Mouse (Mus musculus) A20 (cell line): ENCODE results near the gene Prkn.

Experiments used
- DNase-seq: peaks from one replicate; pipeline ENCODE4 v3.0.0-alpha.2; 2011; ENCODE audit warnings: low read depth, low spot score

Prkn gene

GRCm38 (mm10) chr17:11270179-11270578 is 430.0 kb downstream of the Prkn start:
- no peak for DNase-seq

- no peak for DNase-seq
Observed at GRCm38 (mm10) chr17:11271876-11272275, 431.7 kb downstream of the Prkn start.

DNA sequence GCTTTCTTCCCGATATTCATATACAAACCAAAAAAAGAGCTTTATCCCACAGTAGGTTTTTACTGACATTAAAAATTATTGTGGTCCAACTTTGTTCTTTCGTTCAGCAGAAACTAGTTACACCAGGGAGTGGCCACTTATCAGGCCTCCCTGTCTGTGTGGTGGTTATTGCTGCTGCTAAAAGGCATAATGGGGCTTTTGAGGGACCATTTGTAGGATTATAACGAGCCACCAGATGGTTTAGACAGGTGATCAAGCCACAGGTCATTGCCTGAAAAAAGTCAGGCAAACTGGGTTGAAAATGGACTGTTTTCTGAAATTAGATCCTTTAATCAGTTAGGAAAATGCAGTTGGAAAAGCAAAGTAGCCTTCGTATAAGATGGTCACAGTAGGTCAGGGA is 444.1 kb downstream of the Prkn start:
- no peak for DNase-seq

DNA sequence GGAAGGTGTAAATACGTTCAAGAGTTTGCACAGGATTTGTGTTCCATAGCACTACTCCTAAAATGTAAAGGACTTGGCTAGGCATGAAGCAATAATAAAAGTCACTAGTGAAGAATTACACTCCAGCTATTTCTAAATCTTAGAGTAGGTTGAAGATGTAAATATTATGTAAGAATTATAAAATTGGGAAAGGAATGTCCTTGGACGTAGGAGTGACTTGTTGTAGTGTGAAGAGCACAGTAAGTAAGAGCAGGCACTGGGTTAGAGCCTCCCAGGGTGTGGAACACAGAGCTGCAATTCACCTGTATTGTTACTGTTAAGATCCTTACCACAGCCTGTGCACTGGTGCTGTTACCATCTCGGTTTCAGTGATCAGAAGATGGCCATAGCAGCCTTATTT is 450.0 kb downstream of the Prkn start:
- DNase-seq, result no peak

DNA sequence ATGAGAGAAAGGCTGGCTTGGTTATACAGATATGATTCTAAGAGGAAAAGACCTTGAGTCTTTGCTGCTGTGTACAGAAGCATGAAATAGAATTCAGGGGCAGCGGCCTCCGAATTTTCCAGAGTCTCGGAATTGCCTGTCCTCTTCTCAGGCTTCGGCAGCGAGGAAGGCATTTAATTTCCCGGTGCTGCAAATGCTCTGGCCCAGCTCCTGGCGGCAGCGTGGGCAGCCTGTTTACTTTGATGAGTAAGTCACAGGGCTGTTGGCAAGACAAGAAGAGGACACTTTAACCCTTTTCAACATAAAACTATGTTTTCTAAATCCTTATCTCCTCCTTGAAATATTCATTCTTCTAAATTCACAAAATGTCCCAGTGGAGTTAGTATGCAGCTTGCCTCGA is 462.9 kb downstream of the Prkn start:
- DNase-seq, result no peak

GRCm38 (mm10) chr17:11309843-11310242 is 469.7 kb downstream of the Prkn start:
- no peak for DNase-seq

- no peak for DNase-seq
Observed at GRCm38 (mm10) chr17:11314163-11314562, 474.0 kb downstream of the Prkn start.

DNA sequence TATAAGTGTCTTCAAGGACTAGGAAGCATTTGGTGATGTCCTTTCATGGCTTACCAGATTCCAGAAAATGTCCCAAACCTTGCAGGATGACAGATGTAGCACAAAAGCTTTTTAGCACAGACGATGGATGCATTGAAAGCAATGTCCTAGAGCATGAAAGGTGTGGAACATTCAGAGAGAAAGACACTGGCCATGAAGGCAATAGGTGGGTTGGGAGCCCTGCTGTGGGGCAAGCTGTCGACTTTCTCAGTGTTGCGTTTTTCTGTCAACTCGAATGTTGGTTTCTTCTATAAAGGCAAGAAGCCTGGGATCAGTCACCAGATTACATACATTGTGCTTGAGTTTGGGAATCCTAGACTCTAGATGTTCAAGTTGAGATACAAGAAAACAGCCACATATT is 475.5 kb downstream of the Prkn start:
- no peak for DNase-seq

DNA sequence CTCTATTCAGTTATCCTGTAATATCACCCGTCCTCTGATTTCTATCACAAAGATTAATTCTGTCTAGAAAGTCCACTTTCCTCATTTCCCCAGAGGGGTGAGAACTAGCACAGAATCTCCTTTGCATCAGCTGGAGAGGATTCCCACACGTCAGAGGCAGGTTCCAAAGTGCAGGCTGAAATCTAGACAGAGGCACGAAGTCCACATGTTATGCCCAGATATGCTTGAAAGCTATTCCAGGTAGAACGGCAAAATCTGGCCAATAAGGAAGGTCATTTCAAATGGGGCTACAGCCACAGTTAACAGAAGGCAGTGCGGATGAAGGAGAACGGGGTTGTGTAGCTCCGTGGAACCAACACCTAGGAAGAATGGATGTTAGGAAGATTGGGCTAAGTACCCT is 478.8 kb downstream of the Prkn start:
- no peak for DNase-seq

GRCm38 (mm10) chr17:11319666-11320360 is 479.6 kb downstream of the Prkn start:
- no peak for DNase-seq

- no peak for DNase-seq
Observed at GRCm38 (mm10) chr17:11332081-11332480, 491.9 kb downstream of the Prkn start.

- no peak for DNase-seq
Observed at GRCm38 (mm10) chr17:11333741-11334140, 493.6 kb downstream of the Prkn start.

- no peak for DNase-seq
Observed at GRCm38 (mm10) chr17:11336156-11336555, 496.0 kb downstream of the Prkn start.

DNA sequence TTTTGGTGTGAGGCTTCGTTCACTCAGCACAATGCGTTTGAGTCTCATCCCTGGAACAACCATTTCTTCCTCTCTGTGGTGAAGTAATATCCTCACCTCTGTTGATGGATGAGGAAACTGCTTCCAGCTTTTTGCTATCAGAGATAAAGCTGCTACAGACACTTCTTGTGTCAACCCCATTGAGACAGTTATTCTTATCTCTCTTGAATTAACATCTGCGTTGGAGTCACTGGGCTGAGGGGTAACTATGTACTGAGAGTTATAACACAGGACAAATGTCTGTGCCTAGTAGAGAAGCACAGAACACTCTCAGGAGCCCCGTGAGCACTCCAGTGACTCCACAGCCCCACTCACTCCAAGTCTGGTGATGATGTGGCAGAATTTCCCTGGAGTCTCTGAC is 500.2 kb downstream of the Prkn start:
- no peak for DNase-seq

GRCm38 (mm10) chr17:11346310-11346709 is 506.1 kb downstream of the Prkn start:
- DNase-seq, result no peak

DNA sequence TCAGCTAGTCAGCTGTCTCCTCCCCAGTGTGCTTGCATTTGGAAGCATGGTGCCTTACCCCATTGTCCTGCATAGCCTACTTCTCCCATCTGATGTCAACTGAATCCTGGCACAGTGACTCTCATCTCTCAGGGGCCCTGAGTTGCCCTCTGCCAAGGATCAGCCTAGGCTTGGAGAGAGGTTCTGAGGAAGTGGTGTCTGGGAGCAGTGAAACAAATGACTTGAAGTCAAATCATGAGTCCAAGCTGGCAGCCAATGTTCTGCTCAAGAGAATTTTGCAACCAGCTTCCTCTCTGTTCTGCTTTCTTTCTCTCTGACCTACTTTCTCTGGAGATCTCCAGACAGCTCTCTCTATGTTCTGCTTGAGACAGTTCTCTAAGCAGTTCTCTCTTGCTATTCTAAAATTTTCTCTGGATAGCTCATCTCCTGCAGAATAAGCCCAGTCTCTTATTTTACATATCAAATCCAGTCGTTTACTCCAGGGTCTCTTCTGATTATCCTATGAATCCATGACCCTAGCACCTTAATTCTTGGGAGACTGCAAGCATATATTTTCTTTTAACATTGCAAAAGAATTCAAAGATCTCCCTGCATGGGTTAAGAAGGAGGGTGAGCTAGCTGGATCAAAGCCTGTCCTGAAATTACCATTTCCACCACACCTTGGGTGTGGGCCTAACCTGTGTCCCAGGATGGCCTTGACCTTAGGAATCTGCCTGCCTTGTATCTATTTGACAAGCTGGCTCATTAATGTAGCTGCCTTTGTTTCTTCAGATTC is 512.8 kb downstream of the Prkn start:
- DNase-seq, result no peak

- no peak for DNase-seq
Observed at GRCm38 (mm10) chr17:11353553-11353945, 513.4 kb downstream of the Prkn start.

- no peak for DNase-seq
Observed at GRCm38 (mm10) chr17:11354348-11354747, 514.2 kb downstream of the Prkn start.

DNA sequence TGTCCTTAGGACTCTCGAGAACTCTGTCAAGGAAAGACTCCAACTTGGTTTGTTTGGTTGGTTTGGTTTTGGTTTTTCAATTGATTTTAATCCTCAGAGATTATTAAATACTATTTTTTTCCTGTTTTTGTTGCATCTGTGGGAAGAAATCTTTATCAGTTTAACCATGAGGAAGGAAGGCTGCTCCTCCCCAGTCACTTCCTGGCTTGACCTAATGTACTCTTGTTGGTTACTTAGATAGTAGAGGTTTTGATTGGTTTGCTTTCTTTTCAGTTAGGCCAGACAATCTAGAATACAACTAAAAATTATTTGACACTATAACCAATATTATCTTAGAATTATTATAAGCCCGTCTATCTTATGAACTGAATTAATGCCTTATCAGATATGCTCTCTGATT is 535.3 kb downstream of the Prkn start:
- DNase-seq, result no peak

- DNase-seq, result no peak
Observed at GRCm38 (mm10) chr17:11383364-11383962, 543.3 kb downstream of the Prkn start.

DNA sequence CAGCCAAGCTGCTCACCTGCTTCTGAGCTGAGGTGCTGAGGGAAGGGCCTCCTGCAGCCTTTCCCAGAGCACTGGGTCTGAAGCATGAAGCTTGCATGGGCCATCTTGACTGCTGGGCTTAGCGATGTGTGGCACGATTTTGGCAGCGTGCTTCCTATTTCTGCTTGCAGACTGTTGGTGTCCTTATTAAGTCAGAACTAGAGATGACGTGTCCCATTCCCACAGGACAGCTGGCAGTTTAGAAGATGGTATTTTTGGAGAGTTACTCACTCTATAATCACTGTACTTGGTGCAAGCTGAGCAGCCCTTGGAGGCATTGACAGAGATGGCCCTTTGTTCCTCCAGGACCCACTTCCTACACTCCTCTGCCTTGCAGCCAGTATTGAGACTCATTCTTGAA is 545.1 kb downstream of the Prkn start:
- no peak for DNase-seq

GRCm38 (mm10) chr17:11392622-11393294 is 552.6 kb downstream of the Prkn start:
- no peak for DNase-seq
